Mouse (Mus musculus) testis, postnatal 10 days (tissue): ENCODE data around the gene Hipk4.

Source experiments
- DNase-seq: peaks from one replicate; pipeline ENCODE4 v3.0.0; 2021; ENCODE audit warnings: low spot score

Hipk4 gene

DNA sequence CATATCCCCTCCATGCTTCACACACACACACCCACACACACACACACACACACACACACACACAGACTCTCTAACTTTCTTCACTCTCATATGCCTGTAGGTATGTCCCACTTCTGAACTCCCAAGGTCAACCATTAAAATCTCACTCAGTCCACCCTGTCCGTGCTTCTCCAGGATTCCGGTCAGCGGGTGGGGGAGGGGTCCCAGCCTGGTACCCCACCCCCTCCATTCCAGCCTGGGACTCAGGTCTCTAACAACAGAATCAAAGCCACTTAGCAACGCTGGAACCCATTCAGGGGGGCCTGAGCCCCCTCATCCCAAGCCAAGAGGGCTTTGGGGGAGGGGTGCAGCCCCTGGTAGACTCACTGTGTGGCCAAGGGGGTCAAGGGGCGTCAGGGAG is at the start of gene Hipk4:
Hipk4 (plus strand) TSS at position 301 of the 400 bp plus-strand sequence.
- DNase-seq = no peak

DNA sequence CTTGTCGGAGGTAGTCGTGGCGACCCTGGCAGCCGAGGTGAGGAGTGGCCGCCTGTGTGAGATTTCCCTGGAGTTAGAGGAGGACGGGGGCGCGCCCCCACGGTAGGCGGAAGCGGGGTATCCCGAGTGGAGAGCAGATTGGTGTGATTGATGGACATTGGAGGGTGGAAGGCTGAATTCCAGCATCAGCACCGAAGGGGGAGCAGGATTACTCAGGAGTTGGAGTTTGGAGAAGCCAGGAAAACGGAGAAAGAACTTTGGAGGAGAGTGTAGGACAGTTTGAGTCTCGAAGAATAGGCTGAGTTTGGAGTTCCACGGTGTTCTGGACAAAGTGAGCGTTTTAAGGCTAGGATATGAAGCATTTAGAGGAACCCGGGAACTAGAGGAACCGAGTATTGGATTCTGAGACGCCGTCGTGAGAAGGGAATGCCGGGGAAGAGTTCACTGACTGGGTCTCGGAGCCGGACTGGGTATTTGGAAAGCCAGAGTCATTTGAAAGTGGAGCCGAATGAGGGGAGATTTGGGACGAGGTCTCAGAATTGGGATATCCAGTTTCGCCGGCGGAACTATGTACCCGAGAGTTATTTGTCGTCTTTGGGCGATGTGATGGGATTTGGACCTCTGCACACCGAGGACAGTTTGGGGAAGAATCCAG is 49.1 kb upstream of the Hipk4 start:
- DNase-seq = no peak

DNA sequence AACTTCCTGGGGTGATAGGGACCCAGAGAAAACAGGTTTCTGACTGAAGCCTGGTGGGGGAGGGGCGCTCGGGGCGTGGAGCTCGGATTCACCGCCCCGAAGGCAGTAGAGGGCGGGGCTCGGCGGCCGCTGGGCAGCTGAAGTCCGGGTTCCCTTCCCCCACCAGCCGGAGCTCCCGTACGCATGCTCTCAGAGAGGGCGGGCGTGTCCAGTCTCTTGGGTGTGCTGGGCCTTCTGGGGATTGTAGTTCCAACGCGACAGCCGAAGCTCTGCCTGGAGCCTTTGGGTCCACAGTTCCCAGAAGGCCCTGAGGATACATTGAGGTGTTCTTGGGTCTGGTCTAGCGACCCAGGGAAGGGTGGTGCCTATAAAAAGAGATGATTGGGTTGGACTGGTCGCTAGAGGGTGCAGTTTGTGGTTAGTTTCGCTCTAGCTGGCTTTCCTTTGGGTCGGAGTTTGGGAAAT is 48.5 kb upstream of the Hipk4 start:
- peak; percentile 99 for DNase-seq

DNA sequence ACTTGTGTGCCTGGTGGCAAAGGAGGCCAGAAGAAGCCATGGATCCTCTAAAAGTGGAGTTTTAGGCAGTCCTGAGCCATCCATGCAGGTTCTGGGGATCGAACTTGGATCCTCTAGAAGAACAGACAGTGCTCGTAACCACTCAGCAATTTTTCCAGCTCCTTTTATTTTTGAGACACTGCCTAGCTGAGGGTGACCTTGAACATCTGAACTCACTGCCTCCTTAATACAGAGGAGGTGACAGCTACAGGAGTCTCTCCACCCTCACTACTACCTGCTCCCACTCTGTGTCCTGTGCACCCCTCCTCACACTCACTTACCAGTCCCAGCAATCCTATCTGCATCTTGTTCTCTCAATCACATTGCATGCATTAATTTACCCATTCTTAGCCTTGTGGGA is 47.5 kb upstream of the Hipk4 start:
- DNase-seq = no peak

DNA sequence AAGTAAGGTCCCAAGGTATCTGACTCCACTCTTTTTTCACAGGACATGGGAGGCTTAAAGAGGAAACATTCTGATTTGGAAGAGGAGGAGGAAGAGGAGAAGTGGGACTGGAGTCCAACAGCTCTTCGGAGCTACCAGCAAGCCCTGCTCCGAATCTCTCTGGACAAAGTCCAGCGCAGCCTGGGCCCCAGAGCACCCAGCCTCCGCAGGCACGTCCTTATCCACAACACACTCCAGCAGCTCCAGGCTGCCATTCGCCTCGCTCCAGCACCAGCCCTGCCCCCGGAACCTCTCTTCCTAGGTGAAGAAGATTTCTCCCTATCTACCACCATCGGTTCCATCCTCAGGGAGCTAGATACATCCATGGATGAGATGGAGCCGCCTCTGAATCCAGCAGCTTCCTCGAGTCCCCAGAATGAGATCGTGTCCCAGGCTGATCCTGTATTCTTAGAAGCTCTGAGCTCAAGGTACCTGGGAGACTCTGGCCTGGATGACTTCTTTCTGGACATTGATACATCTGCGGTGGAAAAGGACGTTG is 46.9 kb upstream of the Hipk4 start:
- no peak for DNase-seq

DNA sequence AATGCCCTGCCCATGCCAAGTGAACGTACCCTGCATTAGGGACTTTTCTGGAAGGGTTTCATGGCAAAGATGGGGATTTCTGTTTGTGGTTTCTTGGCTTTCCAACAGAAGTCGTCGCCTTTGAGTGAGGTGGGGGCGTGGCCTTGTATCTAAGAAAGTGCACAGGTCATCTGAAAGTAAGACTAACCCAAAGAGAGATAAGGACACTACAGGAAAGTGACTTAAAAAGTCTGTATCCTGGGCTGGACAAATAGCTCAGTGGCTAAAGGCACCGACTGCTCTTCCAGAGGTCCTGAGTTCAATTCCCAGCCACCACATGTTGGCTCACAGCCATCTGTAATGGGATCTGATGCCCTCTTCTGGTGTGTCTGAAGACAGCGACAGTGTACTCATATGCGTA is 44.5 kb upstream of the Hipk4 start:
- no peak for DNase-seq

DNA sequence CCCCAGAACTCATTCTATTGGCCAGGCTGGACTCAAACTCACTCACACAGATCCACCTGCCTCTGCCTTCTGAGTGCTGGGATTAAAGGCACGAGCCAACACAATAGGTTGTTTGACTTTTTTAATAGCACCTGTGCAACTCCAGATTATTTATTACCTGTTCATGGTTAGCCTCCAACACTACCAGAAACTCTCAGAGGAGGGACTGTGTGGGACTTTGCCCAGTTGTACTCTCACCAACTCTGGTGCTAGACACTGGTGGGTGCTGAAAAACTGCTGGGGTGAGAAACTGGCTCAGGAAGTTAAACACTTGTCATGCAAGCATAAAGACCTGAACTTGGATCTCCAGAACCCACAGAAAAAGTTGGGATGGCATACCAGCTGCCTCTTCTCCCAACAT is 43.3 kb upstream of the Hipk4 start:
- DNase-seq = no peak

DNA sequence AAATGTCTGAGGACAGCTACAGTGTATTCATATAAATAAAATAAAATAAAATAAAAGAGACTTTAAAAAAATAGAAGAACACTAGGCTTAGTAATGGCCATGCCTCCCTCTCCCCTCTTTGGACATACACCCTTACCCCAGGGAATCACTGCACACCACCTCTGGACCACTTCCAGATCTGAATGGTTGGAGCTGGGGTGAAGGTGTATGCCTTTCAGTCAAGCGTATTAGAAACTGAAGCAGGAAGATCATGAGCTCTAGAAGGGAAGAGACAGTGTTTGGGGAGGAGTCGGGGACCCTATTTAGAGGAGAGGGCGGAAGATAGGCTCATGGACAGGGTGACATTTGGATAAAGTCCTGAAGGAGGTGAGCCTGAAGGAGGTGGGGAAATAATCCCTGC is 42.6 kb upstream of the Hipk4 start:
- no peak for DNase-seq

DNA sequence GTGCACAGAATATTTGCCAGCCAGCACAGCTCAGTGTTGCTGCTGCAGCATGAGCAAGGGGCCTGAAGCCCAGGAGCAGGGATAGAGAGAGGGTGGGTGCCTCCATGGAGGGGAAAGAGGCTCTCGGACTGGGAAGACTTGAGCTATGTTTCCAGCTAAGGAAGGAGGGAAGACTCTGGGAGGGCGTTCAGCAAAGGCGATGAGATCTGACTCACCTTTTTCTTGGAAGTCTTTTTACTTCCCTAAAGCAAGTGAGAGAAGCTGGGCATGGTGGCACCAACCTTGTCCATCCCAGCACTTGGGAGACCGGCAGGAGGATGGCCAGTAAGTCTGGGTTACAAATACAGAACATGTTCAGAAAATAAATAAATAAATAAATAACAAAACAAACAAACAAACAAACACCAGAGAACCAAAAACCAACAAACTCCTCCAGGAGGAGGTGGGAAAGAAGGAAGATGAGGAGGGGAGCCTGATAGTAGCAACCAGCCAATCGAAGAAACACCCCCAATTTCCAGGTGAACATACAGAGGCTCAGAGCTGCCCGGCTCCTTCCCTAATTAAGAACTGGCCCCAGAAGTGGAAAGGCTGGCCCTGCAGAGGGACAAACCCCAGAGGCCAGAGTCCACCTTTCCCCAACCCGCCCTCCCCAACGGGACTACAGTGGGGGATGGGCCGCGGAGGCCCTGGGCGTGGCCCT is 42.0 kb upstream of the Hipk4 start:
- no peak for DNase-seq

DNA sequence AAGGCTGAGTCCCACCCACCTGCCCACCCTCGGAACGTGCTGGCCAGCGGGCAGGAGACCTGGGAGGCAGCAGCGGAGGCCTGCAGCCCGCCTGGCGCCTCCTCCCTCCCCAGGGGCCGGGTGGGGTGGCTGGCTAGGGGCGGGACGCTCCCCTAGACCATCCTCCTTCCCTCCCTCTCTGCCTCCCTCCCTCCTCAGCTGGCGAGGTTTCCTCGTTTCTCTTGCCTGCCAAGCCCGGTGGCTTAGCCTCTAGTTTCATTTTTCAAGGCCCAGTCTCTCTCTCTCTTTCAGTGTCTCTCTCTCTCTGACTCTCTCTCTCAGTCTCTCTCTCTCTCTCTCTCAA is 41.5 kb upstream of the Hipk4 start:
- peak; percentile 93 for DNase-seq

DNA sequence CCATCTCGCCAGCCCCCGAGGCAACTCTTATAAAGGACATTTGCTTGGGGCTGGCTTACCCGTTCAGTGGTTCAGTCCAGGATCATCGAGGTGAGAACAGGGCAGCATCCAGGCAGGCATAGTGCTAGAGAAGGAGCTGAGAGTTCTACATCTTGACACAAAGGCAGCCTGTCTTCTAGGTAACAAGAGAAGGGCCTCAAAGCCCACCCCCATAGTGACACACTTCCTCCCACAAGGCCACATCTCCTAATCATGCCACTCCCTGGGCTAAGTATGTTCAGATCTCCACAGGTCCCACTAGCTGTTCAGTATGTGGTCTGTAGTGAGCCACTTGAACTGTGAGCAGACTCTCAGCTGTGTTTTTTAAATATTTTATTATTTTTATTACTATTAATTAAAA is 39.2 kb upstream of the Hipk4 start:
- no peak for DNase-seq

DNA sequence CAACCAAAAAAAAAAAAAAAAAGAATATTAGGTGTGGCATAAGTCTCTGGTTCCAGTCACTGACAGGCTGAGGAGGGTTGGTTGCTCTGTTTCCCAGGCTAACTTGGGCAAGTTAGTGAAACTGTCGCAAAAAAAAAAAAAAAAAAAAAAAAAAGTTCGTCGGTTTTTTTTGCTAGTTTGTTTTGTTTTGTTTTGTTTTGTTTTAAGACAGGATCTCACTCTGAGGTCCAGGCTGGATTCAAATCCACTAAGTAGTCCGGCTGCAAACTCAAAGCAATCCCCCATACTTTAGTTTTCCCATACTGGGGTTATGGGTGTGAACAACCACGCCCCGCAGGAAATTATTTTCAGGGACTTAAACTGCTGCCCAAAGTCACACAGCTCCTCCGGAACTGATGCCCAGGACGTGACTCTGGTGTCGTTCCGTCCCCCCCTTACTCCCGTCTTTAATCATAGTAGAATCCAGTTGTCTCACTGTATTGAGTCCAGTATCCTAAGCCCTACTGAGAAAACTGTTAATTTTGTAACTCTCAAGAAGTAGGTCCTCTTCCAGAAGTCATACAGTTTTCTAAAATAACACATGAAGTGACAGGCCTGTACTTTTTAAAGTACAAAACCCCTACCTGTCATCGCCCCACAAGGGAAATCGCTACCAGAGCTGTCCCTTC is 36.8 kb upstream of the Hipk4 start:
- no peak for DNase-seq

DNA sequence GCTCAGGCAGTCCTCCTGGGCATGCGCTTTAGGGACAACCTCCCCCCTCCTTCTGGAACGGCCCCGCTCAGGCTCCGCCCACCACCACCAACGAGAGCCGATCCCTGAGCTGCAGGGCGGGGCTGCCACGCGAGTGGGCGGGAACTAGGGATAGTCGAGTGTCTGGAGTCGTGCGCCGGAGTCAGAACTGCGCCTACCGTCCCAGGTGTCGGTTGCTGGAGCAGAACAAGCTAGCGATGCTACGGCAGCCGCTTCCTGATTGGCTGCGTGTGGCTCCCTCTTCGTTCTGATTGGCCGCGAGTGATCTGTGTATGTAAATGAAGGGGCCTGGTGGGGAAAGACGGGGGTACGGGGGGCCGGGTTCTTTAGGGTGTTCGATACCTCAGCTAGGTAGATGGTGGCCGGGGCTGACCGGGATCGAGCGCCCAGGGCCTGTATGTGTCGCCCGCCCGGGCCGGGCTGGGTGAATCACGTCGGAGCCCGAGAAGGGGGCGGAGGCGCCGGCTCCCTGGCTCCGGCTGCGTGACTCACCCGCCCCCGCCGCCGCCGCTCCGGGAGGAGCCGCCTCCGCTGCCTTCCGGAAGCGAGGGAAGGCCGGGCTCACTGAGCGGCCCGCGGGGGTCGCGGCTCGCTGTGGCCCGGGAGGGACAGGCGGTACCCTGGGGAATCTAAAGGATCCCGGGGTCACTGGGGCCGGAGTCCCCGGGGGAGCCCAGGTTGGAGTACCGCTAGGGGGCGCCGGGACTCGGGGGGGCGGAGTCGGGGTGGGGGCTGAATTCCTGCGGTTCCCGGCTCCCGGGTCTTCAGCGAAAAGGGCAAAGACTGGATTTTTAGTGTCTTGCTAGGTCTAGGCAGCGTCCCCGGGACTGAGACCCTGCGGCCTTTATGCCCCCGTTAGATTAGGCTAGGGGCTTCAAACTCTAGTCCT is 36.0 kb upstream of the Hipk4 start, which contains the start of gene Sertad1:
Sertad1 (plus strand) TSS at position 141 of the 928 bp plus-strand sequence.
- DNase-seq = peak; percentile 100

DNA sequence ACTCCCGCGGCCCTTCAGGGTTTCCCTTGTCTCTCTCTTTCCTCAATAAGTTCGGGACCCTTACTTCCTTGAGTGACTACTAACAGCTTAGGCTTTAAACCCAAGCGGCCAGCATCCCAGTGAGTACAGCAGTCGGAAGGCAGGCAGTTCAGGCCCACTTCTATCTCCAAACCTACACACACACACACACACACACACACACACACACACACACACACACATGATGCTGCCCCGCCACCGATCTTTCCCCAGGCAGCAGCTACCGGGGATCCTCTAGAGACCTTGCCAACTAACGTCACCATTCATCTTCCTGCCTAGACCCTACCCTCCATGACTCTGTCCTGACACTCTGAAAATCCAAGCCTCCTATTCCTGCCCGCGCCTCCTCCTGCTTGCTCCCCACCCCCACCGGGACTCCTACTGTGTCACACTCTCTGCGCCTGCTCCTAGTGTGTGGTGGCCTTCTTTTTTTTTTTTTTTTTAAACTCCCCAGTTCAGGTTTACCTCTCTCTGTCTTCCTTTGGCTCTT is 35.3 kb upstream of the Hipk4 start:
- peak; percentile 87 for DNase-seq

DNA sequence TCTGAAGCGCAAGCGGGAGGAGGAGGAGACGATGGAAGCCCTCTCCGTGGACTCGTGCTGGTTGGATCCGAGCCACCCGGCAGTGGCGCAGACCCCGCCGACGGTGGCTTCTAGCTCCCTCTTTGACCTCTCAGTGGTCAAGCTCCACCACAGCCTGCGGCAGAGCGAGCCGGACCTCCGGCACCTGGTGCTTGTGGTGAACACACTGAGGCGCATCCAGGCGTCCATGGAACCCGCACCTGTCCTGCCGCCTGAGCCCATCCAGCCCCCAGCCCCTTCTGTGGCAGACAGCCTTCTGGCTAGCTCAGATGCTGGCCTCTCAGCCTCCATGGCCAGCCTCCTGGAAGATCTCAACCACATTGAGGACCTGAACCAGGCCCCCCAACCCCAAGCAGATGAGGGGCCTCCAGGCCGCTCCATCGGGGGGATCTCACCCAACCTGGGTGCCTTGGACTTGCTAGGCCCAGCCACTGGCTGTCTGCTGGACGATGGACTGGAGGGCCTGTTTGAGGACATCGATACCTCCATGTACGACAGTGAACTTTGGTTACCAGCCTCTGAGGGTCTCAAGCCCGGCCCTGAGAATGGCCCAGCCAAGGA is 33.7 kb upstream of the Hipk4 start:
- DNase-seq = no peak

DNA sequence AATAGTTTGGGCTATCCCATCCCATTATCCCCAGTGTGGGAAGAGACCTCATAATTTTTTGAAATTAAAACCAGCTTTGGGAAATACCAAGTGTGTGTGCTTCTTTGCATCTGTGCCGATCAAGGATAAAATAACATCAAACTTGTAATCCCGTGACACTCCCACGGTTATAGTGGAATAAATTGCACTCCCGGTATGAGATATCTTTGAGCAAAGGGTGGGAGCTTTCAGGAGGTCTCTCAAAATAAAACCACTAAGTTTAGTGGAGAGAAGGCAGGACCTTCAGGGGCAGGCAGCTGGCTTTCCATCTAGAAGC is 32.9 kb upstream of the Hipk4 start:
- no peak for DNase-seq

DNA sequence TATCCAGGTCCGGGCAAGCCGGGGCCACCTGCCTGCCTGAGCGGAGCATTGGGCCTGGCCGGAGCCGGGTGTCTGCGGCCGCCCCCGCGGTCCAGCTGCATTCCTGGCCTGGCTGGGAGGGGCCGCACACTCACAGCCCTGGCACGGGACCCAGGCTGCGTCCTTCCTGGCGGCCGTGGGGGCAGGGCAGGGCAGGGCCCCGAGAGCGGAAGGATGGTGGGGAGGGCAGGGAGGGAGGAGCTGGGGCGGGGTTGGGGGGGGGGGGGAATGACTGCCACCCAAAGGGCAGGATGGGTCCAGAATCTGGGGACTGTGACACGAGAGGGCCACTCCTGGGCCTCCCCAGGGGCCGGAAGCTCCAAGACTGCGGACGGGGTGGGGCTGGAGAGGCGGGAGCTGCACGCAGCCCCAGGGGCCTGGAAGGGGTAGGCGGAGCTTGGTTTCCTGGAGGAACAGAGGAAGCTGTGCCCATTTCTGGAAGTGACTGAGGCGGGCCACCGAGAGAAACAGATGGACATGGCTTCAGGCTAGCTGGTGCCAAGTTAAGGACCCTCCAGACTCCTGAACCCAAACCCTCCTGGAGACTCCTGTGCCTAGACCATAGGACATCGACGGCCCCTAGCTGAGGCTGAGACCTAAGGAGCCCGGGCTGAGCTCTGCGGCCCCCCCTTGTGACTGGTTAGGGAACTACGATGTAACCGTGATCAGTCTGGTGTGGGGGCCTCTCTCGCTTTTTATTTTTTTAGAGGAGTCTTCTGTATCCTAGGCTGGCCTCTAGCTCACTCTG is 32.3 kb upstream of the Hipk4 start:
- peak; percentile 95 for DNase-seq

DNA sequence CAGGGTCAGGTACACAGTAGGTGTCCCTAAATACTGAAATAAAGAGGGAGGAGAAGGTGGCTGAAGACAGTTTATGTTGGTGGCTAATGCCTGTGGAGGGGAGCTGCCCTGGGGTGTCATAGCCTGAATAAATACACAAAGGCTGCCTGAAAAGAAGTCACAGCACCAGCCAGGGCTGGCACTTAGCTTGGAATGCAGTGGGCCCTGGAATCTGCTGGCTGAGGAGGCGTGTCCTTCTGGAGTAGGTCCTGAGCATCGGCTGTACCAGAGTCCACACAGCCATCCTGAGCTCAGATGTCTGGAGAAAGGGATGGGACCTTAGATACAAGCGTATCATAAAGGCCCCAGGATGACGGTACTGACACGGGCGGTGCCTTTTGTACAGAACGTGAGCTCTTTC is 31.2 kb upstream of the Hipk4 start:
- no peak for DNase-seq

DNA sequence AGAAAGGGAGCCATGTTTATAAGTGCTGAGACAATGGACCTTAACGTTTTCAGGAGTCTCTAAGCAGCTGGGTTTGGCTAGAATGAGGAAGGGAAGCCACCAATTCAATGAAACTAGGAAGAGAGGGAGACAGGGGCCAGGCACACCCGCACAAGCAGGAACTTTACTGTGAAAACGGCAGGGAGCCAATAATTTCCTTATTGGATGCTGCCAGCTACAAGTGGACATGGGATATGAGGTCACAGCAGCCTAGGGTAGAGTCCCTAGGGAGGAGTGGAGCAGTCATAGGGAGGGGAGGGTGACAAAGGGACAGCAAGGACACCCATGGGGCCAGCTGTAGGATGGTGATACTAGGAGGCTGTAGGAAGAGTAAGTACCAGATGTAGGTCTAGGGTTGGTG is 30.0 kb upstream of the Hipk4 start:
- no peak for DNase-seq

DNA sequence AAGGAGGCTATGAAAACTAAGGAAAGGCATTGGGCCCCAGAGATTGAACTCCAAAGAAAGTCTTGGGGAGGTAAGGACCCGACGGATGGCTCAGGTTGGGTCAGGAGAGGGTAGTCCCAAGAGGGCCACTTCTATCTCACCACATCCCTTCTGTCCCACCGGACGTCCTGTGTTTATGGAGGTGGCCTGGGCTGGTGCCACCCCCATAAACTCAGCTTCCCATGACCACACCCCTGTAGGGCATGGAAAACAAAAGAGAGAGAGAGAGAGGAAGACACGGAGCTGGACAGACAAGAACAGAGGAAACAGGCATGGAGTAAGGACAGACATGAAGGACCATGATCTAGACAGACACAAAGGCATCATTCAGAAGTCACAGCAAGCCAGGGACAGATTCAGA is 29.6 kb upstream of the Hipk4 start:
- DNase-seq = no peak
